Mouse (Mus musculus) B cell, adult 67 days (primary cell): ENCODE results near the gene Olfr610. TPM values are rescaled to one million over a fixed set of nuclear protein-coding genes. Genes with fewer than 3 reads are reported as not detected.

ENCODE experiments used
- total RNA-seq, 2 experiments: library from RNA; stranded (reverse); gene quantifications; 4 replicates each; pipeline ENCODE4 v1.2.4; 2023

Olfr610 gene
- not detected for total RNA-seq

DNA sequence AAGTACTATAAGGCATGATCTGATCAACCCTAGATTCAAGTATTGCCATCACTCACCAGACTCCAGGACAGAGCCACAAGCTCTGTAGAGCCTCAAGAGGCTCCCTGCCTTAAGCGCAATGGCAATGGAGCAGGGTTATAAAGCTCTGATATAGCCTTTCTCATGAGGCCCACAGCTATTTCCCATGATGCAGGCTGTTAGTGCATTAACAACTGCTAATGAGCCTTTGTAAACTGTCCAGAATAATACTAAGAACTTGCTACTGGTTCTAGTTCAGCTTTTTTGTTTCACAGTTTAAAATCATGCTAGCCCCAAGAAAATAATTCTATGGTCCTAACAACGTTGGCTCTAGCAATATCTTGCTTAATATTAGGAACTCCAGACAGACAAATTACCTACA, at the start of gene Olfr610:
Gene Olfr610, minus strand, starts transcription at position 101 of the 400 bp plus-strand sequence.

DNA sequence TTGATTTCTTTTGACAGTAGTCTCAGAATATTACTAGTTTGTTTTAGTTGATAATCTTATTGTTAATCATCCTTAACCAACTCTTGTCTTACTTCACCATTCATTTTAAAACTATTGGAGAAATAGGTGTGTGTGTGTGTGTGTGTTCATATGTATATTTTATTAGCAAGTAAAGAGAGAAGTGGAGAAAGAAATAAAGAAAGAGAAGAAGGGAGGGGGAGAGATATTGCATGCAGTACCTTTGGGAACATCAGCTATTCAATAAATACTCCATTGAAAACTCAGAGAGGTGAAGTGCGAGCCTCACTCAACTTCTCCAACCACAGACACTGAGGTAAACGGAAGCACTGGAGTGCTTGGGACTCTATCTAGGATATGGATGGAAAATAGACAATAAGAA, 43.9 kb upstream of the Olfr610 start, which contains the start of gene Olfr615:
Gene Olfr615, plus strand, starts transcription at position 301 of the 400 bp plus-strand sequence.

GRCm38 (mm10) chr7:103547774-103548173, 35.9 kb upstream of the Olfr610 start, which contains the start of gene Olfr613:
TSS of gene Olfr613 (plus strand) at chr7:103548074.

DNA sequence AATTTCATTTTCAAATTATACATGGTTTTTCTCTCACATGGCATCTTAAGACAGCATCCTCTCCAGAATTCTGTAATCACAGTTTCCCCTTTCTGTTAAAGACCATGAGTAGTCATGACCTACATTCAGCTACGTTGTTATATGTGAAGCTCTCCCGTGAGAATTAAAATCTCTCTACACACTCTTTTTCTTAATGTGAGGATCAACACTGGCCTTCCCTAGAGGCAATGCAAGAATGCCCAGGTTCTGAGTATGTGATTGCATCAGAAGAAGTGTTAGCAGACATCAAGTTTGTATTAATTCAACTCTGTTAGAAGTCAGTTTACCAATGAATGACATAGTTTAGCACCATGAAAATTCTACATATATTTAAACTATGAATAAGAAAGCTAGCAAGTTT, 30.7 kb upstream of the Olfr610 start, which contains the start of gene Olfr612:
Gene Olfr612, minus strand, starts transcription at position 101 of the 400 bp plus-strand sequence.

DNA sequence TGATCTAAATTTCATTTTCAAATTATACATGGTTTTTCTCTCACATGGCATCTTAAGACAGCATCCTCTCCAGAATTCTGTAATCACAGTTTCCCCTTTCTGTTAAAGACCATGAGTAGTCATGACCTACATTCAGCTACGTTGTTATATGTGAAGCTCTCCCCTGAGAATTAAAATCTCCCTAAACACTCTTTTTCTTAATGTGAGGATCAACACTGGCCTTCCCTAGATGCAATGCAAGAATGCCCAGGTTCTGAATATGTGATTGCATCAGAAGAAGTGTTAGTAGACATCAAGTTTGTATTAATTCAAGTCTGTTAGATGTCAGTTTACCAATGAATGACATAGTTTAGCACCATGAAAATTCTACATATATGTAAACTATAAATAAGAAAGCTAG, 8.8 kb upstream of the Olfr610 start, which contains the start of gene Olfr611:
Gene Olfr611, minus strand, starts transcription at position 101 of the 400 bp plus-strand sequence.

DNA sequence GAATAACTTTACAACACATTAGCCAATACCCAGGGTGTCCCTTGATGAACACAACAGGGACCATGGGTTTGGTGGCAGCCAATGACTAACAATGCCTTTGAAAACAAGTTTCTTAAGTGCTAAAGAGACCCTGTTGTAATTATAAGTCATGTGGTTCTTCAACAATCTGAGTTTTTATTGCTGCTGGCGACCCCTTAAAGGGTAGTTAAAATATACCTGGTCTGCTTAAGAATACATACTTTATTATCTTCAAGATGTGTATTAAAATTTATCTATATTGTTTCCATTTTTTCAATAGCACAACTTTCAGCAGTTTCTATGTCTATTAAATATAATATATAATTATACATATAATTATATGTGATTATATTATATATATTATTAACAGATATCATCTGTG, 14.0 kb downstream of the Olfr610 start, which contains the start of gene Olfr609:
Gene Olfr609, minus strand, starts transcription at position 101 of the 400 bp plus-strand sequence.

GRCm38 (mm10) chr7:103469577-103469976, 42.3 kb downstream of the Olfr610 start, which contains the start of gene Olfr608:
TSS of gene Olfr608 (plus strand) at chr7:103469877.

Other genes with a start within 250 kb of the Olfr610 start
- not detected for gene Olfr596, start 206.5 kb downstream of the Olfr610 start, total RNA-seq
- gene Olfr597, start 195.8 kb downstream of the Olfr610 start, total RNA-seq, result not detected
- gene Olfr598, start 188.6 kb downstream of the Olfr610 start, total RNA-seq, result not detected
- gene Olfr599, start 176.2 kb downstream of the Olfr610 start, total RNA-seq, result not detected
- gene Olfr600, start 162.5 kb downstream of the Olfr610 start, total RNA-seq, result not detected
- gene Olfr601, start 149.5 kb downstream of the Olfr610 start, total RNA-seq, result not detected
- gene Olfr603, start 125.9 kb downstream of the Olfr610 start, total RNA-seq, result not detected
- not detected for gene Usp17lc, start 97.0 kb downstream of the Olfr610 start, total RNA-seq
- not detected for gene Olfr605, start 66.7 kb downstream of the Olfr610 start, total RNA-seq
- not detected for gene Olfr606, start 63.1 kb downstream of the Olfr610 start, total RNA-seq
- not detected for gene Olfr607, start 48.0 kb downstream of the Olfr610 start, total RNA-seq
- not detected for gene Olfr608, start 42.2 kb downstream of the Olfr610 start, total RNA-seq
- gene Olfr609, start 14.1 kb downstream of the Olfr610 start, total RNA-seq, result not detected
- gene Olfr611, start 8.7 kb upstream of the Olfr610 start, total RNA-seq, result not detected
- gene Olfr612, start 30.6 kb upstream of the Olfr610 start, total RNA-seq, result not detected
- gene Olfr613, start 36.0 kb upstream of the Olfr610 start, total RNA-seq, result not detected
- gene Olfr615, start 44.0 kb upstream of the Olfr610 start, total RNA-seq, result not detected
- not detected for gene Olfr616, start 57.0 kb upstream of the Olfr610 start, total RNA-seq
- gene Olfr617, start 60.9 kb upstream of the Olfr610 start, total RNA-seq, result not detected
- gene Olfr618, start 78.0 kb upstream of the Olfr610 start, total RNA-seq, result not detected
- gene Olfr619, start 88.5 kb upstream of the Olfr610 start, total RNA-seq, result not detected
- not detected for gene Olfr620, start 100.4 kb upstream of the Olfr610 start, total RNA-seq
- gene Olfr622, start 130.6 kb upstream of the Olfr610 start, total RNA-seq, result not detected
- not detected for gene Olfr623, start 151.6 kb upstream of the Olfr610 start, total RNA-seq
- not detected for gene Olfr624, start 159.1 kb upstream of the Olfr610 start, total RNA-seq
- not detected for gene Olfr625-ps1, start 170.6 kb upstream of the Olfr610 start, total RNA-seq
- not detected for gene Olfr243, start 202.5 kb upstream of the Olfr610 start, total RNA-seq
- not detected for gene Olfr628, start 218.3 kb upstream of the Olfr610 start, total RNA-seq
- not detected for gene Olfr629, start 232.8 kb upstream of the Olfr610 start, total RNA-seq
- gene Olfr630, start 245.2 kb upstream of the Olfr610 start, total RNA-seq, result not detected